In the genomic region with DNA sequence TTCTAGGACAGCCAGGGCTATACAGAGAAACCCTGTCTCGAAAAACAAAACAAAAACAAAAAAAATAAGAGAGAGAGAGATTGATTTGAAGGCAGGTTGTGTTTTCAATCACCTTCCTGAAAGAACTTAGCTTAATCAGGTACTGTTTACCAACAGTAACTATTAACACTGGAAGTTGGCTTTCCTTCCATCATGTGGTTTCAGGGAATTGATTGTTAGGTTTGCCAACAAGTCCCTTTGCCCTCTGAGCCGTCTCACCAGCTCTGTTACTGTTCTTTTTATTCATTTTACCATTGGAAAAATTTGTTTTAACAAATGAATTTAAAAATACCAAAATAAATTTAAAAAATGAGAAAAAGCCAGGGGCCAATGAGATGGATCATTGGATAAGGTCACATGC, we compare ENCODE assay signal across 21 mouse cellular contexts. TPM values are rescaled to one million over a fixed set of nuclear protein-coding genes. Genes with fewer than 3 reads are reported as not detected.
"Had no signal": no experiment of that assay in that cellular context is flagged by ENCODE, and none has a peak within 500 bp of the region (broad histone marks: within the 10 kb centered on the region; RNA-seq: fewer than 3 reads in every experiment).

No protein-coding gene starts in this region.

- DNase-seq: lung, adult 18-20 months; lung, embryonic 14.5 days; lung, postnatal 10 days; lung, postnatal 4 days; midbrain, embryonic 14.5 days; retina, postnatal 1 day; right cerebral cortex, adult 18-20 months; right cerebral cortex, postnatal 25 days; right cerebral cortex, postnatal 4 days; thymus, adult 2 months; thymus, postnatal 25 days; thymus, postnatal 4 days had no signal

- H3K4me3 ChIP-seq: midbrain, embryonic 10.5 days; midbrain, embryonic 12.5 days; myocyte; neural tube, embryonic 13.5 days; neural tube, embryonic 15.5 days; stomach, embryonic 15.5 days had no signal

- ATAC-seq: midbrain, embryonic 16.5 days had no signal

- H3K27ac ChIP-seq: midbrain, embryonic 10.5 days; midbrain, embryonic 12.5 days; neural tube, embryonic 13.5 days; neural tube, embryonic 15.5 days had no signal

- H3K9me3 ChIP-seq: midbrain, embryonic 10.5 days; midbrain, embryonic 12.5 days; neural tube, embryonic 13.5 days; neural tube, embryonic 15.5 days; stomach, embryonic 15.5 days had no signal

- H3K27me3 ChIP-seq: midbrain, embryonic 12.5 days; neural tube, embryonic 13.5 days; neural tube, embryonic 15.5 days; stomach, embryonic 15.5 days had no signal

- H3K4me1 ChIP-seq: midbrain, embryonic 10.5 days; midbrain, embryonic 12.5 days; neural tube, embryonic 13.5 days; stomach, embryonic 15.5 days had no signal

- H3K4me2 ChIP-seq: lung, embryonic 14.5 days; midbrain, embryonic 12.5 days; neural tube, embryonic 13.5 days; neural tube, embryonic 15.5 days; stomach, embryonic 15.5 days had no signal

- H3K9ac ChIP-seq: lung, embryonic 14.5 days; midbrain, embryonic 12.5 days; neural tube, embryonic 13.5 days; neural tube, embryonic 15.5 days; stomach, embryonic 15.5 days had no signal

RNA-seq across cellular contexts. Expression of a gene that starts 53.5 kb away (rescaled TPM):
- total RNA-seq: megakaryocyte, adult 5-6 weeks; megakaryocyte-erythroid progenitor cell, adult 5-6 weeks had no signal
